Mouse (Mus musculus) heart, embryonic 16.5 days (tissue): ENCODE results near the gene Muc3. TPM values are rescaled to one million over a fixed set of nuclear protein-coding genes. Genes with fewer than 3 reads are reported as not detected.
"Not testable (repeated sequence)": the region's sequence is repeated elsewhere in the genome, so short reads cannot be mapped to it uniquely, and the experiment has no call there.

ENCODE experiments used
- ATAC-seq: fragments of 200-750 bp; cut with Nextera tagmentation; replicated peaks from 2 replicates; pipeline ENCODE4 v1.8.0; 2017; ENCODE audit warnings: moderate number of reproducible peaks; ENCODE audit not compliant: insufficient read depth, low FRiP score; ENCODE audit errors: extremely low read depth
- H3K27ac ChIP-seq: fragments of 300-500 bp; sonication (generic); 2 replicates; pipeline ENCODE4 v1.5.1; 2014; ENCODE audit warnings: mild to moderate bottlenecking, low read length, control low read depth, moderate library complexity
- H3K27me3 ChIP-seq: fragments of 300-500 bp; sonication (generic); 2 replicates; pipeline ENCODE4 v1.6.1; 2014; ENCODE audit warnings: low read length, mixed read lengths; ENCODE audit not compliant: control insufficient read depth, insufficient read depth
- H3K36me3 ChIP-seq: fragments of 300-500 bp; sonication (generic); 2 replicates; pipeline ENCODE4 v1.6.1; 2014; ENCODE audit not compliant: control insufficient read depth, insufficient read depth
- H3K4me1 ChIP-seq: fragments of 300-500 bp; sonication (generic); 2 replicates; pipeline ENCODE4 v1.6.1; 2014; ENCODE audit warnings: low read length, mixed read lengths; ENCODE audit not compliant: control insufficient read depth, insufficient read depth
- H3K4me2 ChIP-seq: fragments of 300-500 bp; sonication (generic); 2 replicates; pipeline ENCODE4 v1.6.1; 2014; ENCODE audit warnings: low read depth, mild to moderate bottlenecking, control low read depth, low read length
- H3K4me3 ChIP-seq: fragments of 300-500 bp; sonication (generic); 2 replicates; pipeline ENCODE4 v1.5.1; 2014; ENCODE audit warnings: mild to moderate bottlenecking, control low read depth, low read length
- H3K9ac ChIP-seq: fragments of 300-500 bp; sonication (generic); 2 replicates; pipeline ENCODE4 v1.6.1; 2014; ENCODE audit warnings: low read length, control low read depth
- H3K9me3 ChIP-seq: fragments of 300-500 bp; sonication (generic); replicated peaks from 2 replicates; pipeline ENCODE4 v1.6.1; 2016; ENCODE audit warnings: low read length; ENCODE audit not compliant: control insufficient read depth
- WGBS: fragments of 180-500 bp; shearing (Covaris S2); extraction: QIAGEN DNeasy Blood & Tissue Kit; methylation state at CpG from one replicate; pipeline ENCODE4 v1.1.7; 2014; 5-methylcytosine and 5-hydroxymethylcytosine counted together
- polyA plus RNA-seq: library from polyadenylated mRNA; unstranded; fragments of >200 nt; fragmentation: Nextera tagmentation; extraction: Ambion mirVana; gene quantifications from 2 replicates; pipeline ENCODE4 v1.2.1, GENCODE M21; 2015

Muc3 gene
- 3.5 TPM in 1 of 2 replicates, not detected in the other for polyA plus RNA-seq

GRCm38 (mm10) chr5:137149272-137149882, at the start of gene Muc3:
TSS of gene Muc3 (minus strand) at chr5:137149322.
- H3K27ac ChIP-seq, H3K9ac ChIP-seq, H3K4me1 ChIP-seq, H3K27me3 ChIP-seq, H3K4me2 ChIP-seq, H3K36me3 ChIP-seq, ATAC-seq, H3K4me3 ChIP-seq: not testable (repeated sequence)
- H3K9me3 ChIP-seq = peaks cover 22% of the 10 kb centered on the region

- no peaks in the 10 kb centered on the region for H3K36me3 ChIP-seq
- H3K9ac ChIP-seq = no peak overlapping the region
- no peak overlapping the region for H3K4me2 ChIP-seq
- no peak overlapping the region for H3K4me3 ChIP-seq
- H3K27me3 ChIP-seq = peaks cover 3% of the 10 kb centered on the region
- ATAC-seq = no peak
- no peaks in the 10 kb centered on the region for H3K4me1 ChIP-seq
- no peaks in the 10 kb centered on the region for H3K9me3 ChIP-seq
- no peak overlapping the region for H3K27ac ChIP-seq
- 40% methylated on average over 8 of the region's 8 CpGs for WGBS
Observed at GRCm38 (mm10) chr5:137194488-137195120, 45.5 kb upstream of the Muc3 start.

- 68% methylated on average over 8 of the region's 8 CpGs for WGBS
- Histone ChIP-seq H3K9me3 (no peaks in the 10 kb centered on the region), H3K27me3 (peaks cover 8% of the 10 kb centered on the region), H3K4me2 (no peak overlapping the region), H3K4me1 (no peaks in the 10 kb centered on the region), H3K27ac (no peak overlapping the region), H3K4me3 (no peak overlapping the region), H3K9ac (no peak overlapping the region), H3K36me3 (no peaks in the 10 kb centered on the region)
- ATAC-seq = no peak
Observed at GRCm38 (mm10) chr5:137193279-137193952, 44.3 kb upstream of the Muc3 start.

- H3K9ac ChIP-seq = peak overlapping the region; percentile 63
- H3K9me3 ChIP-seq = no peaks in the 10 kb centered on the region
- H3K27ac ChIP-seq = no peak overlapping the region
- peak overlapping the region; percentile 70 for H3K4me2 ChIP-seq
- no peaks in the 10 kb centered on the region for H3K4me1 ChIP-seq
- under 1% methylated on average over 34 of the region's 34 CpGs for WGBS
- H3K4me3 ChIP-seq = peak overlapping the region; percentile 57
- peaks cover 9% of the 10 kb centered on the region for H3K27me3 ChIP-seq
- no peak for ATAC-seq
- no peaks in the 10 kb centered on the region for H3K36me3 ChIP-seq
Observed at GRCm38 (mm10) chr5:137189326-137189725, 40.2 kb upstream of the Muc3 start.

GRCm38 (mm10) chr5:137185362-137185761, 36.2 kb upstream of the Muc3 start:
- Histone ChIP-seq H3K27me3 (peaks cover 9% of the 10 kb centered on the region), H3K4me2 (no peak overlapping the region), H3K9ac (no peak overlapping the region), H3K27ac (no peak overlapping the region), H3K9me3 (no peaks in the 10 kb centered on the region), H3K4me1 (no peaks in the 10 kb centered on the region), H3K36me3 (no peaks in the 10 kb centered on the region), H3K4me3 (no peak overlapping the region)
- ATAC-seq = no peak
- WGBS = 78% methylated on average over 8 of the region's 8 CpGs

GRCm38 (mm10) chr5:137179646-137180374, 30.7 kb upstream of the Muc3 start:
- no peak overlapping the region for H3K4me3 ChIP-seq
- H3K9me3 ChIP-seq = 0 out of 2 replicates have a peak, but pooled peaks cover 3% of the 10 kb centered on the region
- peaks cover 8% of the 10 kb centered on the region; the same call in 1 of the 2 replicates for H3K27me3 ChIP-seq
- no peak overlapping the region for H3K4me2 ChIP-seq
- no peaks in the 10 kb centered on the region for H3K36me3 ChIP-seq
- no peak for ATAC-seq
- H3K4me1 ChIP-seq = no peaks in the 10 kb centered on the region
- 64% methylated on average over 8 of the region's 8 CpGs for WGBS
- H3K9ac ChIP-seq = no peak overlapping the region
- no peak overlapping the region for H3K27ac ChIP-seq

GRCm38 (mm10) chr5:137173967-137174366, 24.8 kb upstream of the Muc3 start:
- 69% methylated on average over 6 of the region's 6 CpGs for WGBS
- Histone ChIP-seq H3K4me2 (no peak overlapping the region), H3K27me3 (peaks cover 2% of the 10 kb centered on the region; the same call in 1 of the 2 replicates), H3K36me3 (no peaks in the 10 kb centered on the region), H3K9me3 (no peaks in the 10 kb centered on the region), H3K4me1 (no peaks in the 10 kb centered on the region), H3K9ac (no peak overlapping the region), H3K4me3 (no peak overlapping the region), H3K27ac (no peak overlapping the region)
- no peak for ATAC-seq

GRCm38 (mm10) chr5:137172591-137172990, 23.5 kb upstream of the Muc3 start:
- Histone ChIP-seq H3K27ac (no peak overlapping the region), H3K27me3 (0 out of 2 replicates have a peak, but pooled peaks cover 2% of the 10 kb centered on the region), H3K36me3 (no peaks in the 10 kb centered on the region), H3K4me2 (no peak overlapping the region), H3K9me3 (no peaks in the 10 kb centered on the region), H3K4me3 (no peak overlapping the region), H3K9ac (no peak overlapping the region), H3K4me1 (no peaks in the 10 kb centered on the region)
- no peak for ATAC-seq
- WGBS = 0% methylated on average over 1 of the region's 1 CpGs
